Mouse (Mus musculus) G1E (cell line): ENCODE results near the gene Specc1l. TPM values are rescaled to one million over a fixed set of nuclear protein-coding genes. Genes with fewer than 3 reads are reported as not detected.
"Not testable (repeated sequence)": the region's sequence is repeated elsewhere in the genome, so short reads cannot be mapped to it uniquely, and the experiment has no call there.

ENCODE experiments used
- ATAC-seq: 2 replicates; pipeline ENCODE4 v1.8.0; 2016; ENCODE audit warnings: mild to moderate bottlenecking; ENCODE audit not compliant: insufficient number of reproducible peaks, poor library complexity, low FRiP score, severe bottlenecking; ENCODE audit errors: extremely low read depth
- DNase-seq: peaks from one replicate; pipeline ENCODE4 v3.0.0; 2012; ENCODE audit warnings: low spot score
- H3K27me3 ChIP-seq: 2 replicates; pipeline ENCODE4 v1.6.1; 2012; ENCODE audit warnings: mild to moderate bottlenecking, low read length, inconsistent platforms; ENCODE audit not compliant: insufficient read depth
- H3K36me3 ChIP-seq: replicated peaks from 2 replicates; pipeline ENCODE3; 2012; ENCODE audit warnings: mild to moderate bottlenecking, inconsistent platforms
- H3K4me1 ChIP-seq: 2 replicates; pipeline ENCODE4 v1.6.1; 2012; ENCODE audit warnings: low read depth, low read length, inconsistent platforms, mixed read lengths; ENCODE audit not compliant: insufficient read depth
- H3K4me3 ChIP-seq: 2 replicates; pipeline ENCODE4 v1.5.1; 2012; ENCODE audit warnings: low read depth, mild to moderate bottlenecking, inconsistent platforms, low read length, moderate library complexity, mixed read lengths
- H3K9me3 ChIP-seq: replicated peaks from 2 replicates; pipeline ENCODE4 v1.6.1; 2012; ENCODE audit warnings: inconsistent platforms
- CTCF ChIP-seq: IDR thresholded peaks from 2 replicates; pipeline ENCODE4 v1.5.1; 2012; ENCODE audit warnings: low read depth, low read length, inconsistent platforms, mixed read lengths
- GATA1 ChIP-seq: IDR thresholded peaks from 2 replicates; pipeline ENCODE4 v1.6.1; 2012; ENCODE audit warnings: borderline replicate concordance, low read length, inconsistent platforms, mixed read lengths
- GATA2 ChIP-seq: IDR thresholded peaks from 2 replicates; pipeline ENCODE4 v1.6.1; 2012; ENCODE audit warnings: low read depth, low read length, inconsistent platforms, borderline replicate concordance
- POLR2AphosphoS5 ChIP-seq: IDR thresholded peaks from 2 replicates; pipeline ENCODE4 v1.6.1; 2012; ENCODE audit warnings: low read depth, low read length, inconsistent platforms; ENCODE audit not compliant: insufficient replicate concordance
- TAL1 ChIP-seq: conservative IDR thresholded peaks from 2 replicates; pipeline ENCODE4 v1.6.1; 2012; ENCODE audit warnings: low read depth, low read length, inconsistent platforms, mixed read lengths
- polyA plus RNA-seq: library from polyadenylated mRNA; stranded (reverse); fragments of >175 nt; gene quantifications from 2 replicates; pipeline ENCODE4 v1.2.3, GENCODE M21; 2012
- total RNA-seq, 2 experiments: library from RNA; stranded (forward) in 1 of 2; stranded (reverse) in 1 of 2; fragments of 200-1000 nt in 1 of 2; fragments of >200 nt in 1 of 2; fragmentation: Nextera tagmentation in 1 of 2; gene quantifications; 2 replicates each; pipeline ENCODE4 v1.2.3; 2014 to 2017

Gene Specc1l
- total and polyA plus RNA-seq, 3 experiments, result 6.6 to 31.1 (median 24.2) TPM

DNA sequence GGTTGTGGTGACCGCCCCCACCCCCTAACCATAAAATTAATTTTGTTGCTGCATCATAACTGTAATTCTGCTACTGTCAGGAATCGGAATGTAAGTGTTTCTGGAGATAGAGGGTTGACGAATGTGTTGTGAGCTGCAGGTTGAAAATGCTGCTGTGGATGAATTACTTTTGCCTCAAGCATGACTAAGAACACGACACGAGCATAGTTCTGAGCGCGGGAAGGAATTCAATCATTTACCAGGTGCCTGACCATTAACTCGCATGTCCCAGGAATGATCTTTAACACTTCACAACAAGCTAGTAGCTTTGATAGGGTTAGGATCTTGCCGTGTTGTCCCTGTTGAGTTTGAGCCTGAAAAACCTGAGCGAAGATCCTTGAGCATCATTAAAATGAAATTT lies 125.4 kb downstream of the Specc1l start:
- H3K36me3 ChIP-seq, result no peaks in the 10 kb centered on the region
- no peak for ATAC-seq
- no peaks in the 10 kb centered on the region for H3K9me3 ChIP-seq
- DNase-seq, result no peak
- H3K4me1 ChIP-seq, result no peaks in the 10 kb centered on the region
- H3K4me3 ChIP-seq, result no peak overlapping the region
- no peaks in the 10 kb centered on the region for H3K27me3 ChIP-seq
- TF ChIP-seq TAL1 (no peak), GATA1 (no peak), GATA2 (no peak), POLR2AphosphoS5 (no peak), CTCF (no peak)

DNA sequence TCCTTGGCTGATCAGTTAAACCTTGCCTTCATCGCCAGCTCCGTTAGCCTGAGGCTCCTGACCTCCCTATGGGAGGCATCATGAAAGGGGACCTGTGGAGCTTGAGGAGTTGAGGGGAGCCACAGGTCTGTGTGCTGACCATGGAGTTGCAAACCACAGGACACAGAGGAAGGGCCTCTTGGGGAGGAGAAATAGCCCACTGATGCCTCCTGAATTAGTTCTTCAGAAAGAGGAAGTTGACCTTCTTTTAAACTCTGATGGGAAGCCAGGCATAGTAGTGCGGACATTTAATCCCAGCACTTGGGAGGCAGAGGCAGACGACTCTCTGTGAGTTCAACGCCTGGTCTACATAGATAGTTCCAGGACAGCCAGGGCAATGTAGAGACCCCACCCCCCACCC lies 127.0 kb downstream of the Specc1l start:
- TF ChIP-seq CTCF (no peak), GATA2 (no peak), GATA1 (no peak), TAL1 (no peak), POLR2AphosphoS5 (no peak)
- ATAC-seq, result no peak
- no peaks in the 10 kb centered on the region for H3K36me3 ChIP-seq
- H3K9me3 ChIP-seq, result no peaks in the 10 kb centered on the region
- H3K4me3 ChIP-seq, result no peak overlapping the region
- DNase-seq, result no peak
- no peaks in the 10 kb centered on the region for H3K4me1 ChIP-seq
- no peaks in the 10 kb centered on the region for H3K27me3 ChIP-seq

DNA sequence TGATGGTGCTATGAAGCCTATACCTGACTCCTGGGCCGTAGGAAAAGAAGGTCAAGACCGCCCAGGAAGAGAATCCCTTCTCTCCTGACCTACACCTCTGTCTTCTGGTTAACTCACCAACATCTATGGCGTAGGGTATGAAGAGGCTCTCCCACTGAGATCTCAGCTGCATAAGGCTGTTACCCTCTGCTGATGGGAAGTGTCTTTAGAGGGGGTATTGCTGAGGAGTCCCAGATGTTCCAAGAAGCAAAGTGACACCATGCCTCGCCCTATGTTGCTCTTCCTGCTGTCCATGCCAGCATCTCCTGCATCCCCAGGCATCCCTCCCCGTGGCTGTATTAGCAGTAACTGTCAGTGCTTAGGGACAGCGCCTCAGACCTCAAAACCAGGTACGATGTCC lies 127.5 kb downstream of the Specc1l start:
- no peak for DNase-seq

DNA sequence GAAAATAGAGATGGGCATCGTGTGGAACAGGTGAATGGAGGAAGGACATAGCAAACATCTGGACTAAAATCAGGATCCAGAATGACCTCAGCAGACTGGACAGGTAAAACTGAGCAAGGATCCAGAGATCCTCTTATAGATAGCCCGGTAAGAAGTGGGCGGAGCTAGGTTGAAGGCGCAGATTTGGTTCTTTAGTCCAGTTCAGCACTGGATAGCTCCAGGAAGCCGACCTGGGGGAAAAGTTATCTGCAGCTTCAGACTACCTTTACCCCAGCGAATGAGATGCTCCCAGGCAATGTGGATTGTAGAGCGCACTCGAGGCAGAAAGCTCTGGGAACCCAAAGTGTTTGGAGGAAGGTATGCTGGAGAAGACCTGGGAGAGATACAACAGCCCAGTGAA lies 130.1 kb downstream of the Specc1l start:
- H3K9me3 ChIP-seq, result peaks cover 4% of the 10 kb centered on the region
- ATAC-seq (no peak), DNase-seq (no peak)
- H3K27me3 ChIP-seq, result no peaks in the 10 kb centered on the region
- TF ChIP-seq GATA1, result no peak
- no peak for TF ChIP-seq TAL1
- TF ChIP-seq POLR2AphosphoS5, result no peak
- TF ChIP-seq CTCF, result no peak
- TF ChIP-seq GATA2, result no peak
- H3K4me3 ChIP-seq, result no peak overlapping the region
- no peaks in the 10 kb centered on the region for H3K4me1 ChIP-seq
- no peaks in the 10 kb centered on the region for H3K36me3 ChIP-seq

More for the DNA sequence above, 127.5 kb downstream of the Specc1l start:
- no peak for ATAC-seq
- Histone ChIP-seq H3K4me3 (no peak overlapping the region), H3K9me3 (no peaks in the 10 kb centered on the region), H3K36me3 (no peaks in the 10 kb centered on the region), H3K4me1 (no peaks in the 10 kb centered on the region), H3K27me3 (no peaks in the 10 kb centered on the region)
- TF ChIP-seq CTCF (no peak), GATA2 (no peak), POLR2AphosphoS5 (no peak), TAL1 (no peak), GATA1 (no peak)

DNA sequence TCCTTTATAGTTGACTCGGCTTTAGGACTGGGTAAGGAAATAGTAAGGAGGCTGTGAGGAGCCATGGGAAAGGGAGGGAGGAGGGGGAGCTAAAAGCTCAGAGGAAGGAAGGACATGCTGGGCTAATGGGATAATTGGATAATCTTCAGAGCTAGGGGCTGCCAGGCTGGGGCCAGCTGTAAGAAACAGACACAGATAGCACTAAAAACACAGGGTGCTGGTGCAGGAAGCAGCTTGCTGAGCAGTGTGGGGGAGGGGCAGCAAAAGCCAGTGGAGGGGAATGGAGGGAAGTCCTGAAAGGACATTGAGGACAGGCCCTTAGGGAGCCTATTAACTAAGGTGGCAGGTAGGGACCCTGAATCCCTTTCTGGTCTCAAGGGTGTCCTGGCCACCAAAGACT lies 132.7 kb downstream of the Specc1l start:
- H3K4me1 ChIP-seq, H3K9me3 ChIP-seq, H3K36me3 ChIP-seq, ATAC-seq, DNase-seq, H3K27me3 ChIP-seq, H3K4me3 ChIP-seq: not testable (repeated sequence)

DNA sequence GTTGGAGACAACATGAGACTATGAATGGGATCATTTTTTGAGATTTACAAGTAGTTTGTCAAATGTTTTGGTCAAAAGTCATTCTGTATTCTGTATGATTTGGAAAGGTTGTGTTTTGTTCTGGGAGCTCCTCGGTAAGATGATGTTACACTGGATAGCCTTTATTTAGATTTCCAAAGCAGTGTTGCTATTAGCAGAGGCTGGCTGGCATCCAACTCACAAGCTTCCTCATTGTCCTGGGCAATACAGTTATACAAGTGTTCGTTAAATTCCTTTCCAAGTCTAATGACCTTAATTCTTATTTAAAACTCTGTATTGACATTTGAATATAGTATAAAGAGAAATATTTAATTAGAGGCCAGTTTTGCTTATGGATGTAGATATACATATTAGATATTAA lies 133.4 kb downstream of the Specc1l start:
- no peak for ATAC-seq
- Histone ChIP-seq H3K27me3 (no peaks in the 10 kb centered on the region), H3K36me3 (no peaks in the 10 kb centered on the region), H3K9me3 (peaks cover 4% of the 10 kb centered on the region), H3K4me3 (no peak overlapping the region), H3K4me1 (no peaks in the 10 kb centered on the region)
- no peak for DNase-seq
- TF ChIP-seq CTCF (no peak), GATA2 (no peak), GATA1 (no peak), POLR2AphosphoS5 (no peak), TAL1 (no peak)

DNA sequence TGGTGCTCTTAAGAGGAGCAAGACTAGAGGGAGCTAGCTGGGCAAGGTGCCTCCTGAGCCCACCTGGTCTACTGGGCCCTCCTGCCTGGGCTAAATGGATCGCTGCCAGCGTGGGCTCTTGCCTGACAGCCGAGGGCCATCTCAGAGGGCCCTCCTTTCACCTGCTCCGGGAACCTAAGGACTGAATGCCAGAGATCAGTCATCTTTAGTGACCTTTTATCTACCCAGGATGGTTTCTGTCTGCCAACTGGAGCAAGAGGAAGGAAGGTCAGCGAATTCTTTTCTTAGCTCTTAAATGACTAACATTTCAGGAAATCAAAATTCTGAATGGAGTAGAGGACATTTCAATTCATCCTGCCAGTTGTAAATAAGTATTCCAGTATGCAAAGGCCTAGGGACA lies 138.7 kb downstream of the Specc1l start:
- TF ChIP-seq GATA2 (no peak), POLR2AphosphoS5 (no peak), TAL1 (no peak), GATA1 (no peak), CTCF (no peak)
- no peak for DNase-seq
- no peaks in the 10 kb centered on the region for H3K4me1 ChIP-seq
- H3K4me3 ChIP-seq, result no peak overlapping the region
- H3K27me3 ChIP-seq, result peaks cover 3% of the 10 kb centered on the region; the same call in 1 of the 2 replicates
- H3K9me3 ChIP-seq, result peaks cover 4% of the 10 kb centered on the region
- no peak for ATAC-seq
- no peaks in the 10 kb centered on the region for H3K36me3 ChIP-seq
